Mouse (Mus musculus): ENCODE measurements around the gene Gm14214.

DNA sequence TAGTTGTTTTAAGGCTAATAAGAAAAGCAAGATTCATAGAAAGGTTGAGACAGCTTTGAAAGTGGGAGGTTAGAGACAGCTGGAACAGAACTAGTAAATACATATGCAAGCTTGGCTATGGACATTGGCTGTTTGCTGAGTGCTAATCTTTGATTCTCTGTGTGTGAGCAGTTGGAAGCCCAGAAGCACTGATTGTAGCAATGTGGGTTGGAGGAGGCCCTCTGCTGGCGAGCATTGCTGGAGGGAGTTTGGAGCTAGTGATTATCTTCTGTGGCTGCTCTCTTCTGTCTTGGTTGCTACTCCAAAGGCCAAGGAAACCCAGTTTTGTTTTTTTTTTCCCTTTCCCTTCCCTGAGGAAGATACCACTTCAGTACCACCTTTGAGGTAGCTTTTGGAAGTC lies 48.0 kb upstream of the Gm14214 start:
- TF ChIP-seq GATA1 (IDR thresholded peaks at IDR 0.05; ENCODE audit: borderline replicate concordance, low read length) = no peak
- no peak for TF ChIP-seq FLI1 (IDR thresholded peaks at IDR 0.05; ENCODE audit: low read length)

Data from megakaryocyte, embryonic 14.5 days (primary cell).